Mouse (Mus musculus): ENCODE data around the gene Gm47791.

- TF ChIP-seq TAL1 (conservative IDR thresholded peaks at IDR 0.05; ENCODE audit: low read depth, low read length), result no peak
- TF ChIP-seq CTCF (IDR thresholded peaks at IDR 0.05; ENCODE audit: low read depth, low read length), result no peak
- TF ChIP-seq POLR2AphosphoS5 (IDR thresholded peaks at IDR 0.05; ENCODE audit: insufficient replicate concordance, low read depth, low read length), result no peak
- TF ChIP-seq GATA1 (IDR thresholded peaks at IDR 0.05; ENCODE audit: borderline replicate concordance, low read length), result no peak
Measured at GRCm38 (mm10) chr1:82795702-82796443, 24.8 kb upstream of the Gm47791 start.

Measured in G1E (cell line).